Mouse (Mus musculus): ENCODE data around the gene Mier3. TPM values are rescaled to one million over a fixed set of nuclear protein-coding genes. Genes with fewer than 3 reads are reported as not detected.

Mier3 gene
- polyA plus RNA-seq (2012; rRNA removed), result 8.0 and 10.3 TPM in 2 replicates

GRCm38 (mm10) chr13:111680679-111681078, at the start of gene Mier3:
TSS of gene Mier3 (plus strand) at chr13:111680979.

Other genes with a start within 250 kb of the Mier3 start
- 22.7 and 25.0 TPM in 2 replicates for gene Gpbp1, start 190.9 kb upstream of the Mier3 start, polyA plus RNA-seq (2012; rRNA removed)
- gene Gm49496, start 131.0 kb upstream of the Mier3 start, polyA plus RNA-seq (2012; rRNA removed), result 0.03 TPM in 2 replicates
- gene Gm10198, start 88.2 kb upstream of the Mier3 start, polyA plus RNA-seq (2012; rRNA removed), result not detected in 2 replicates
- 5.4 and 5.5 TPM in 2 replicates for gene Map3k1, start 128.0 kb downstream of the Mier3 start, polyA plus RNA-seq (2012; rRNA removed)